Mouse (Mus musculus) liver, embryonic 15.5 days (tissue): ENCODE measurements around the gene Ell. TPM values are rescaled to one million over a fixed set of nuclear protein-coding genes. Genes with fewer than 3 reads are reported as not detected.

Experiments used
- ATAC-seq: fragments of 200-750 bp; cut with Nextera tagmentation; 2 replicates; pipeline ENCODE4 v1.8.0; 2017; ENCODE audit warnings: moderate number of reproducible peaks, mild to moderate bottlenecking, moderate library complexity; ENCODE audit not compliant: insufficient read depth
- H3K27ac ChIP-seq: fragments of 300-500 bp; sonication (generic); replicated peaks from 2 replicates; pipeline ENCODE4 v1.5.1; 2015; ENCODE audit warnings: mild to moderate bottlenecking, inconsistent platforms
- H3K27me3 ChIP-seq: fragments of 300-500 bp; sonication (generic); 2 replicates; pipeline ENCODE4 v1.6.1; 2015; ENCODE audit warnings: mild to moderate bottlenecking, inconsistent platforms
- H3K36me3 ChIP-seq: fragments of 300-500 bp; sonication (generic); replicated peaks from 2 replicates; pipeline ENCODE4 v1.6.1; 2015; ENCODE audit warnings: moderate library complexity, mild to moderate bottlenecking, inconsistent platforms
- H3K4me1 ChIP-seq: fragments of 300-500 bp; sonication (generic); replicated peaks from 2 replicates; pipeline ENCODE4 v1.6.1; 2015; ENCODE audit warnings: inconsistent platforms
- H3K4me2 ChIP-seq: fragments of 300-500 bp; sonication (generic); 2 replicates; pipeline ENCODE4 v1.6.1; 2015; ENCODE audit warnings: moderate library complexity, mild to moderate bottlenecking, inconsistent platforms
- H3K4me3 ChIP-seq: fragments of 300-500 bp; sonication (generic); replicated peaks from 2 replicates; pipeline ENCODE4 v1.5.1; 2015; ENCODE audit warnings: mild to moderate bottlenecking, inconsistent platforms
- H3K9ac ChIP-seq: fragments of 300-500 bp; sonication (generic); 2 replicates; pipeline ENCODE4 v1.6.1; 2015; ENCODE audit warnings: moderate library complexity, mild to moderate bottlenecking, inconsistent platforms
- H3K9me3 ChIP-seq: fragments of 300-500 bp; sonication (generic); replicated peaks from 2 replicates; pipeline ENCODE4 v1.6.1; 2016; ENCODE audit warnings: inconsistent platforms
- WGBS: fragments of 180-500 bp; shearing (Covaris S2); methylation state at CpG from one replicate; pipeline ENCODE4 v1.1.7; 2015; ENCODE audit warnings: mixed read lengths; ENCODE audit not compliant: insufficient replicate concordance; 5-methylcytosine and 5-hydroxymethylcytosine counted together
- polyA plus RNA-seq: library from polyadenylated mRNA; unstranded; fragments of >200 nt; fragmentation: Nextera tagmentation; extraction: Ambion mirVana; gene quantifications from 2 replicates; pipeline ENCODE4 v1.2.1, GENCODE M21; 2015

Gene Ell
- polyA plus RNA-seq, 1 experiment from 2014 or later, result 11.8 TPM

DNA sequence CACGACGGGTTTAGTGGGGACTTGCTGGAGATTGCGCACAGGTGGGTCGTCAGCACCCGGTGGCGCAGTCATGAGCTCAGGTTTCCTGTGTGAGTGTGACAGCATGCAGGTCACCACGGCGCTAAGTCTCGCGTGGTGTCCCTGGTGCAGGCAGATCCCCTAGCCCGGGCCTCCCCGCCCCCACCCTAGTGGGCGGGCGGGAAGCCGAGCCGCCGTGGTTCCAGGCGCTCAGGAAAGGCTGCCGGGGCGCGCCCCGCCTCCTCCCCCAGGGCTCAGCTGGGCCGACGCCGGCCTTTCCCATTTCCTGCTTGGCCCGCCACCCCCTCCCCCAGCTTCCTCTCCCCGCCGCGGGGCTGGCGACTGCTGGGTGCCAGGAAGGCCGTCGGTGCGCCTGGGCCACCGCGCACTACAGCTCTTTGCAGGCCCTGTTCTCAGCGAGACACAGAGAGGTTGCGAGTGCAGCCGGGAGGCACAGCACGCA lies 70.2 kb downstream of the Ell start:
- peak overlapping the region; percentile 100 for H3K4me2 ChIP-seq
- no peaks in the 10 kb centered on the region for H3K9me3 ChIP-seq
- peak overlapping the region; percentile 69 for H3K9ac ChIP-seq
- no peaks in the 10 kb centered on the region for H3K36me3 ChIP-seq
- peak overlapping the region; percentile 85 for H3K27ac ChIP-seq
- under 1% methylated on average over 39 of the region's 39 CpGs for WGBS
- H3K27me3 ChIP-seq, result peaks cover 16% of the 10 kb centered on the region
- peaks cover 87% of the 10 kb centered on the region for H3K4me1 ChIP-seq
- H3K4me3 ChIP-seq, result peak overlapping the region; percentile 76
- peak; percentile 32 for ATAC-seq

DNA sequence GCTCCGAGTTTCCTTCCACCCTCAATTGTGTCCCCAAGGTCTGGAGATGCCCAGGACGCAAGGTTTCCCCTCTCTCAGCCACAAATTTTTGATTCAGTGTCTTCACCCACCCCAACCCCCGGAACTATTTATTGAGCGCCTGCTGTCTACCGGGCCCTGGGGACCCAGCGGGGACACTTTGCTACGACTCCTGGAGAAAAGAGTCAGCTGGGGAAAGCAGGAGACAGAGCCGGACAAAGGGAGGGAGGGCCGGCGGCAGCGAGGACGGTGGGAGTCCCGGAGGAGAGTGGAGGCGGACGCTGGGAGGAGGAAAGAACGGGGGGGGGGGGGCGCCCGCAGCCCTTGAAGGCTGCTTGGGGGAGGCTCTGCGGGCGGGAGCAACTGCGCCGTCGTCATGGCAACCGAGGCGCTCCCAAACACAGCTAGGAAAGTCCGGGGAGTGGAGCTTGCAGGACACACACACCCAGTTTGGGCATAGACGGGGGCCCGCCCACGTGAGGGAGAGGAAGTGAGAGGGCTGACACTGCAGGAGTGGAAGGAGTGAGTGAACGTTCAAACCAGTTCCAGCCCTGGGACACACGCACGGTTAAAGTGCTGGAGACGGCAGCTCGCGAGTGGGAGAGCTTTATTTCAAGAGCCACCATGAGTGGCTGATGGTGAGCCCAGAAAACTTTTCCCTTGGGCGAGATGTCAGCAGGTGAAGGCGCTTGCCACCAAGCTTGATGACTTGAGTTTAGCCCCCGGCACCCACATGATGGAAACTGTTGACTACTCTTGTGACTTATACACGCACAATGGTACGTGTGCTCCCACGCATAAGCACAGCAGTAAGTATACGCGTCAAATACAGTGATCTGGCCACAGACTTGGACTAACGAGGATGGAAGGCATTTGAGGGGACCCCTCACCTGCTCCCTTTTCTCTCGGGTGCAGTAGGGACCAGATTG lies 70.9 kb downstream of the Ell start:
- Histone ChIP-seq H3K27me3 (peaks cover 16% of the 10 kb centered on the region), H3K27ac (peak overlapping the region; percentile 85), H3K4me1 (peaks cover 90% of the 10 kb centered on the region), H3K4me3 (peak overlapping the region; percentile 76), H3K4me2 (peak overlapping the region; percentile 100), H3K9me3 (no peaks in the 10 kb centered on the region), H3K9ac (peak overlapping the region; percentile 69), H3K36me3 (no peaks in the 10 kb centered on the region)
- WGBS, result under 1% methylated on average over 45 of the region's 45 CpGs
- ATAC-seq, result peak; percentile 51

DNA sequence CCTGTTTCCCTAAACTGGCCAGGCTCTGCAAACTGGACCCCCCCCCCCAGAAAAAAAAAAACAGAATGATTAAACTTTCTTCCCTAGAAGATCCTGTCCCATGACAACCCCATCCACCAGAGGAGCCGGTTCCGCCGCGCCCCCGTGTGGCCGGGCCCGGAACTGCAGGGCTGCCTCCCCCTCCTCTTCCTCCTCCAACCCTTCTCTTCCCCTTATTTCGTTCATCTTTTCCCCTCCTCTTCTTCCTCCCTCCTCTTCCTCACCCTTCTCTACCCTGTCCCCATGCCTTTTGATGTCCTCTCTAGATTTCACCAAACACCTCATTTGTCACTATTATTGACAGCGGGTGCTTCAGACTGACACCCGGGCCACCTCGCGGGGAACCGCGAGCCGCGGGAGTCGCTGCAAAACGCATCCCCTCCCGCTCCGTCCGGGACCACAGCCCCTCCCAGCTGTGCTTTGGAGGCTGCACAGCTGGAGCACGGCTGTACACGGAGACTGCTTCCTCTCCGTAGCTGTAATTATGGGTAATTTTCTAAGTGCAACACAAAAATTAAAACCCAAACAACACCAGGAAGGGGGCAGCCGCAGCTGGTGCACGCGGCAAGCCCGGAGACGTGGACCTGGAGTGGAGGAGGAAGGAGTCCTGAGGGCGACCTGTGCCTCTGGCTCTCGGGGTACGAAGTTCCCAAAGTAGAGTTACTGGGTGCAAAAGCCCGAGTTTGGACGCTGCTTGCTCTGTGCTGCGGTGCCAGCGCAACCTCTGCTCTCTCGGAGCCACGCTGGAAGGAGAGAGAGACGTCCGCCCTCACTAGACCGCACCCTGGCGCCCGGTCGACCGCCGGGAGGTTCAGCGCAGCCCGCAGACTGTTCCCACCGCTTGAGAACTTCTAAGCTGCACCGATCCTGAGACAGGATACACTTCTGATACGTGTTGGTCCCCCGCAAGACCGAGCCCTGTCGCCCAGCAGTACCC lies 71.8 kb downstream of the Ell start:
- H3K4me1 ChIP-seq, result peaks cover 93% of the 10 kb centered on the region

DNA sequence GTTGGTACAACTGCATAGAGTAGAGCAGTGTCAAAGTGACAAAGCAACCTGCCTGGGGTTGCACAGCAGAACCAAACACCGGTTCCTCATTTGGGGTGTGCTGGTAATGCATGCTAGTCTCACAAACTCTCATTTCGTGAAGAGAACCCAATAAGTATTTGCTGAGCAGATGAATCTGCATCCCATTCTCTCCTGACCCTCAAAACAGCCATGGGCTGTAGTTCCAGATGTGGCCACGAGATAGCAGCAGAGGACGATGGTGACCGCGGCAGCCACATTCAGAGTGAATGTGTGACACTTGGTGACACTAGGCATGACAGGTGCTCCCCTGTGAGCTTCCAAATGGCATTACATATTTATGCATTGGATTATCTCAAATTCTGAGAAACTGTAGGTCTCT lies 72.6 kb downstream of the Ell start:
- Histone ChIP-seq H3K9me3 (no peaks in the 10 kb centered on the region), H3K27me3 (peaks cover 16% of the 10 kb centered on the region), H3K4me1 (peaks cover 93% of the 10 kb centered on the region), H3K27ac (peak overlapping the region; percentile 87), H3K36me3 (no peaks in the 10 kb centered on the region), H3K4me3 (peak overlapping the region; percentile 76), H3K4me2 (peak overlapping the region; percentile 100), H3K9ac (peak overlapping the region; percentile 69)
- under 1% methylated on average over 6 of the region's 6 CpGs for WGBS
- ATAC-seq, result peak; percentile 30

More for the DNA sequence above, 71.8 kb downstream of the Ell start:
- Histone ChIP-seq H3K9me3 (no peaks in the 10 kb centered on the region), H3K36me3 (no peaks in the 10 kb centered on the region), H3K9ac (peak overlapping the region; percentile 69), H3K27ac (peak overlapping the region; percentile 87), H3K4me3 (peak overlapping the region; percentile 76), H3K27me3 (peaks cover 16% of the 10 kb centered on the region), H3K4me2 (peak overlapping the region; percentile 100)
- under 1% methylated on average over 54 of the region's 54 CpGs for WGBS
- peak; percentile 51 for ATAC-seq

DNA sequence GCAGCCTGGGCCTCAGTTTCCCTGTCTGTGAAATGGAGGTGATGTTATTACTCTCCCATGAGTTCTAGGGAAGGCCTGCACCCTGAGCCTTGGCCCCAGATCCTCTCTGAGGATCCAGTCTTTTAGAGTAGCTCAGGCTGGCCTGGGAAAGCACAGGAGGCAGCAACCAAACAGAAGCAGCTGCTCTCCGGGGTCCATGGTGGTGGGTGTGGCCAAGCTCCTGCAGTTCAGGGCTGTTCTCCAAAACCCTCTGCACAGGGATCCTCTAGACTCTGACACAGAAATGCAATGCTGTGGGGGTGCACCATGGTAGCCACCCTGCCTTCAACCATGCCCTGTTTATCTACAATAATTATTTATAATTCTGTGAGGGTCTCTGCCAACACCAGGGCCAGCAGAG lies 74.5 kb downstream of the Ell start:
- 9% methylated on average over 1 of the region's 1 CpGs for WGBS
- Histone ChIP-seq H3K27me3 (peaks cover 11% of the 10 kb centered on the region), H3K9me3 (no peaks in the 10 kb centered on the region), H3K4me2 (no peak overlapping the region), H3K27ac (no peak overlapping the region; the same call in 1 of the 2 replicates), H3K4me3 (no peak overlapping the region), H3K9ac (no peak overlapping the region), H3K36me3 (no peaks in the 10 kb centered on the region), H3K4me1 (peaks cover 93% of the 10 kb centered on the region)
- ATAC-seq, result no peak

DNA sequence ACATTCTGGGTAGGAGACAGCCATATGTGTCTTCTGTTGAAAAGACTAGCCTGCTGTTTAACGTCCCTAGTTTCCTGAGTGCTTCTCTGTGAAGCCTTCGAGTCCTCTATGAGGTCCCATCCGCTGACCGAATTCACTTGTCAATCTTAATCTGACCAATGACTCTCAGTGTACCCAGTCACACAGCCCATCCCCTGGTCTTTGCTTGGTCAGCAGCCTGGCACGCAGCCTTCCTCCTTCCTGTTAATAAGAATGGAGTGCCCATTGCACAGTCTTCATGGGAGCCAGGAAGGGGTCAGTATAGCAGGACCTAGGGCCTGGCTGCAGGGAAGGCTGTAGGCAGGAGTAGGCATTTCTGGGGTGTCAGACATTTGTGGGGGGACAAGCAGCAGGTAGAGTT lies 75.2 kb downstream of the Ell start:
- no peak for ATAC-seq
- Histone ChIP-seq H3K4me2 (no peak overlapping the region), H3K36me3 (no peaks in the 10 kb centered on the region), H3K27ac (peak overlapping the region; percentile 65; the same call in 1 of the 2 replicates), H3K4me1 (peaks cover 93% of the 10 kb centered on the region), H3K27me3 (peaks cover 4% of the 10 kb centered on the region), H3K9me3 (no peaks in the 10 kb centered on the region), H3K9ac (no peak overlapping the region), H3K4me3 (no peak overlapping the region)
- WGBS, result 60% methylated on average over 5 of the region's 5 CpGs

DNA sequence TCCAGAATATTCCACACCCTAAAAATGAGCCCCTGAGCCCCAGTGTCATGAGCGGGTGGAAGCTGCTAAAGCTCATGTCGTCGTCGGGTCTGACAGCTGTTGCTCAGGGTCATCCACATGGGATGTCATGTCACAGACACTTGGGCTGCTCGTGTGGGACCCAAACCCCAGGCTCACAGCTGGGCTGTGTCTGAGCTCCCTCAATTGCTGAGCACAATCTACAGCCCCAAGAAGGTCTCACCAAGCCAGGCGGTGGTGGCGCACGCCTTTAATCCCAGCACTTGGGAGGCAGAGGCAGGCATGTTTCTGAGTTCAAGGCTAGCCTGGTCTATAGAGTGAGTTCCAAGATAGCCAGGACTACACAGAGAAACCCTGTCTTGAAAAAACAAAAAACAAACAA lies 76.0 kb downstream of the Ell start:
- peak overlapping the region; percentile 65 for H3K27ac ChIP-seq
- ATAC-seq, result no peak
- peaks cover 90% of the 10 kb centered on the region for H3K4me1 ChIP-seq
- no peaks in the 10 kb centered on the region for H3K27me3 ChIP-seq
- no peaks in the 10 kb centered on the region for H3K9me3 ChIP-seq
- H3K4me2 ChIP-seq, result peak overlapping the region; percentile 30; the same call in 1 of the 2 replicates
- H3K9ac ChIP-seq, result no peak overlapping the region
- no peaks in the 10 kb centered on the region for H3K36me3 ChIP-seq
- whole genome bisulfite sequencing, result 79% methylated on average over 8 of the region's 8 CpGs
- H3K4me3 ChIP-seq, result no peak overlapping the region

DNA sequence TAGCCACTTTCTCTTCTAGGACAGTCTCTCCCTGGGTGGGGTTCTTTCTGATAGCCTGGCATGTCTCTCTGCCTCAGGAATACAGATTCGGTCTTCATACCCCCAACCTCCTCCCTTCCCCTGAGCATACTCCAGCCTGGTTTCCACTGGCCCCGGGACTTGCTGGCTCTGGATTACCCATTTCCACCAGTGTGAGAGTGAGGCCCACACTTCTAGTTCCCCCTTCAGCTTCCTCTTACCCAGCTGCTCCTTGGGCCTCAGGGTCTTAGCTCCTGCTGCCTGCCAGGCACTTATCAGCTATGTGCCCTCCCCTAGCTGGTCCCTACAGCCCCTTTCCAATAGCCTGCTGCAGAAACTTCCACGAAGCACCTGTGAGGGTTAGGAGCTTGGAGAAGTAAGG lies 76.6 kb downstream of the Ell start, which contains the start of gene Lrrc25:
Lrrc25 (plus strand) TSS at position 262 of the 400 bp plus-strand sequence.
- H3K9me3 ChIP-seq, result no peaks in the 10 kb centered on the region
- no peak for ATAC-seq
- no peak within 1 kb of the TSS for H3K9ac ChIP-seq
- peak within 1 kb of the TSS; percentile 65 for H3K27ac ChIP-seq
- peak within 1 kb of the TSS; percentile 58 for H3K4me2 ChIP-seq
- 14% methylated on average over 3 of the region's 3 CpGs for WGBS
- peak within 1 kb of the TSS; percentile 40 for H3K4me3 ChIP-seq
- H3K4me1 ChIP-seq, result peaks cover 90% of the 10 kb centered on the region
- no peaks in the 10 kb centered on the region for H3K36me3 ChIP-seq
- no peaks in the 10 kb centered on the region for H3K27me3 ChIP-seq

DNA sequence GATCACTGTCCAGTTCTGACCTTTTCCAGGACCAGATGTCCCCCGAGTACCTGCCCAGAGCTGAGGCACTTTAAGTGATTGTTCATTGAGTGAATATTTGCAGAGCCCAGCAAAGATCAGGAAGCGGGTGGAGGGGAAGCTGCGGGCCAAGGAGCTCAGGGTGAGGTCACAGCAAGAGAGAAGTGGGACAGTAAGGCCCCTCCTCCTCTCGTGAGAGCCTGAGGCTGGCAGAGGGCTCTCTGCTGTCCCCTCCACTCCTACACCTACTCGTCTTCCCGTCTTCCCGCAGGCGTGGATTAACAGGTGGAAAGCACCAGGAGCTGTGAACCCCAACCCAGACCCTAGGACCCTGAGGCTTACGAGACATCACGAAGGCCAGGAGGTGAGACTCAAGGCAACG lies 77.4 kb downstream of the Ell start:
- 30% methylated on average over 11 of the region's 11 CpGs for WGBS
- H3K27me3 ChIP-seq, result no peaks in the 10 kb centered on the region

DNA sequence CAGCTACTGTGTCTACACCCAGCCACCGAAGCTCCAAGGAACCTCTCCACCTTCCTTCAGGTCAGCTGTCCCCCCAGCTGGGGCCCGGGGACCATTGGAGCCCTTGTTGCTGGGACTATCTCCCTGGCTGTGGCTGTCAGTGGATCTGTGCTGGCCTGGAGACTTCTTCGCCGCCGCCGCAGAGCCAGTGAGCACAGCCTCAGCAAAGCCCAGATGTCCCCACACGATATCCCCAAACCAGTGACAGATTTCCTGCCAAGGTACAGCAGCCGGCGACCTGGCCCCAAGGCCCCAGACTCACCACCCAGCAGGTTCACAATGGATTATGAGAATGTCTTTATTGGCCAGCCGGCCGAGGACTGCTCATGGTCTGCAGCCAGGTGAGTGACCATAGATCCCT lies 78.7 kb downstream of the Ell start:
- ATAC-seq, result no peak
- no peaks in the 10 kb centered on the region for H3K9me3 ChIP-seq
- H3K9ac ChIP-seq, result peak overlapping the region; percentile 39
- H3K4me2 ChIP-seq, result peak overlapping the region; percentile 58
- H3K27me3 ChIP-seq, result no peaks in the 10 kb centered on the region
- 20% methylated on average over 11 of the region's 11 CpGs for WGBS
- peaks cover 95% of the 10 kb centered on the region for H3K4me1 ChIP-seq
- peak overlapping the region; percentile 40 for H3K4me3 ChIP-seq
- peak overlapping the region; percentile 83 for H3K27ac ChIP-seq
- no peaks in the 10 kb centered on the region for H3K36me3 ChIP-seq

More for the DNA sequence above, 77.4 kb downstream of the Ell start:
- Histone ChIP-seq H3K4me1 (peaks cover 90% of the 10 kb centered on the region), H3K4me3 (peak overlapping the region; percentile 40), H3K4me2 (peak overlapping the region; percentile 58; the same call in 1 of the 2 replicates), H3K36me3 (no peaks in the 10 kb centered on the region), H3K9ac (no peak overlapping the region), H3K27ac (peak overlapping the region; percentile 65), H3K9me3 (no peaks in the 10 kb centered on the region)
- no peak for ATAC-seq
